Mouse (Mus musculus) lung, adult 2 months (tissue): ENCODE measurements around the gene Ptov1.

Experiments used
- CTCF ChIP-seq: fragments of 200-500 bp; IDR thresholded peaks from 2 replicates; pipeline ENCODE4 v1.5.1; 2011; ENCODE audit warnings: mild to moderate bottlenecking, low read length, control low read depth; ENCODE audit not compliant: insufficient read depth
- POLR2A ChIP-seq: fragments of 200-500 bp; IDR thresholded peaks from 2 replicates; pipeline ENCODE4 v1.6.1; 2011; ENCODE audit warnings: low read depth, mild to moderate bottlenecking, control low read depth, low read length, borderline replicate concordance; ENCODE audit errors: extremely low read depth

GRCm38 (mm10) chr7:44857042-44857552 is 12.5 kb downstream of the Ptov1 start, which contains the start of gene Pnkp:
- TF ChIP-seq CTCF (no peak), POLR2A (peak; percentile 66; the same call in 1 of the 2 replicates)
